Mouse (Mus musculus) brown adipose tissue, adult 24 weeks (tissue): ENCODE data around the gene Tmem107. TPM values are rescaled to one million over a fixed set of nuclear protein-coding genes. Genes with fewer than 3 reads are reported as not detected.

ENCODE experiments used
- H3K27ac ChIP-seq: fragments of 200-500 bp; replicated peaks from 2 replicates; pipeline ENCODE4 v1.5.1; 2012; ENCODE audit warnings: low read depth, mild to moderate bottlenecking, low read length
- H3K4me1 ChIP-seq: fragments of 200-500 bp; 2 replicates; pipeline ENCODE4 v1.6.1; 2012; ENCODE audit warnings: low read length, mixed read lengths; ENCODE audit not compliant: control insufficient read depth, insufficient read depth, insufficient read length
- H3K4me3 ChIP-seq: fragments of 200-500 bp; 2 replicates; pipeline ENCODE4 v1.5.1; 2012; ENCODE audit warnings: low read depth, mild to moderate bottlenecking, low read length, moderate library complexity; ENCODE audit not compliant: insufficient read depth
- polyA plus RNA-seq: library from polyadenylated mRNA; stranded (reverse); fragments of >200 nt; gene quantifications from 2 replicates; pipeline ENCODE4 v1.2.4, GENCODE M21; 2012; ENCODE audit not compliant: missing spikeins, insufficient read depth, insufficient read length

Gene Tmem107
- polyA plus RNA-seq, 1 experiment, result 4.6 TPM

DNA sequence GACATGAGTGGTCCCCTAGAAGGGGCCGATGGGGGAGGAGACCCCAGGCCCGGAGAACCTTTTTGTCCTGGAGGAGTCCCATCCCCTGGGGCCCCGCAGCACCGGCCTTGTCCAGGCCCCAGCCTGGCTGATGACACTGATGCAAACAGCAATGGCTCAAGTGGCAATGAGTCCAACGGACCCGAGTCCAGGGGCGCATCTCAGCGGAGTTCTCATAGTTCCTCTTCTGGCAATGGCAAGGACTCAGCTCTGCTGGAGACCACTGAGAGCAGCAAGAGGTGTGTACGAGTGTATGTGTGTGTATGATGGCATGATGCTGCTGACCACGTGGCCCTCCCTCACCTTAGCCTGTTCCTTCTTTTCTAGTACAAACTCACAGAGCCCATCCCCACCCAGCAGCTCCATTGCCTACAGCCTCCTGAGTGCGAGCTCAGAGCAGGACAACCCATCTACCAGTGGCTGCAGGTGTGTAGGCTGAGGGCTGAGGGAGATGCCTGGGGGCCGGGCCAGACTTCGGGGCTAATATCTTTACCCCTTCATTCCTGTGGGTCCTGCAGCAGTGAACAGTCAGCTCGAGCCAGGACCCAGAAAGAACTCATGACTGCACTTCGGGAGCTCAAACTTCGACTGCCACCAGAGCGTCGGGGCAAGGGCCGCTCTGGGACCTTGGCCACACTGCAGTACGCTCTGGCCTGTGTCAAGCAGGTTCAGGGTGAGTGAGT lies 30.2 kb downstream of the Tmem107 start:
- H3K27ac ChIP-seq, result peak overlapping the region; percentile 91; the same call in 1 of the 2 replicates
- H3K4me3 ChIP-seq, result 0 out of 2 replicates have a peak overlapping the region, but pooled peaks have one; percentile 52
- H3K4me1 ChIP-seq, result peaks cover 6% of the 10 kb centered on the region

DNA sequence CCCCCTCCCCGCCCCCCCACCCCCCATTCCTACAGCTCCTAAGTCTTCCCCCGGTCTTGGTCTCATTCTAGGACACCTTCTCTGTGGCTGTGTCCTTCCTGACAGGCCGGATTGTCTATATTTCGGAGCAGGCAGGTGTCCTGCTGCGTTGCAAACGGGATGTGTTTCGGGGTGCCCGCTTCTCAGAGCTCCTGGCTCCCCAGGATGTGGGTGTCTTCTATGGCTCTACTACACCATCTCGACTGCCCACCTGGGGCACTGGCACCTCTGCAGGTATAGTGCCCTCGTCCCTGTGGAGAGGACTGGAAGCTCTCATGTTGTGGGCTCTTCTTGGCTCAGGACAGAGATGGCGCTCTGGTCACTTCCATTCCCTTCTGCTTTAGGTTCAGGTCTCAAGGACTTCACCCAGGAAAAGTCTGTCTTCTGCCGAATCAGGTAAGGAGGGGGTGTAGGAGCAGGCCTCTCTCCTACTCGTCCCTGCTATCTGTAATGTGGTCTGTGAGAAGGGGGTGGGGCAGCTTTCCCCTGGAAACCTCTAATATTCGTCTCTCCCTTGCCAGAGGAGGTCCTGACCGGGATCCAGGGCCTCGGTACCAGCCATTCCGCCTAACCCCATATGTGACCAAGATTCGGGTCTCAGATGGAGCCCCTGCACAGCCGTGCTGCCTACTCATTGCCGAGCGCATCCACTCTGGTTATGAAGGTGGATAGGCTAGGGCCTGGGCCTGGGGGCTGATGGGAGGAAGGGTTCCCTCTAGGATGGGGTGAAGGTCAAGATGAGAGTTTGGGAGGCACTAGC lies 31.2 kb downstream of the Tmem107 start:
- H3K4me1 ChIP-seq, result peaks cover 6% of the 10 kb centered on the region
- H3K27ac ChIP-seq, result no peak overlapping the region
- H3K4me3 ChIP-seq, result no peak overlapping the region

DNA sequence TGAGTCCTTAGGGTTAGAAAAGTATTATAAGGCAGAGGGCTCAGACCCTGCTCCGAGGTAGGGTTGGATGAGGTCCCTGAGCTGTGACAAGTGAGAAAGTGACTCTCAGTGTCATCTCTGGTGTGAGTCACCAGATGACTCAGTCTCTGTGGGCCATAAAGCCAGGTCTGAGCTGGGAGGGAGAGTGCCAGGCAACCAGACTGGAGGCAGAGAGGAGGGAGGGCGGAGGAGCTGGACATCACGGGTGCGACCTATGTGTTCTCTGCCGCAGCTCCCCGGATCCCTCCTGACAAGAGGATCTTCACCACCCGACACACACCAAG lies 31.8 kb downstream of the Tmem107 start:
- Histone ChIP-seq H3K4me1 (peaks cover 6% of the 10 kb centered on the region), H3K27ac (no peak overlapping the region), H3K4me3 (no peak overlapping the region)

DNA sequence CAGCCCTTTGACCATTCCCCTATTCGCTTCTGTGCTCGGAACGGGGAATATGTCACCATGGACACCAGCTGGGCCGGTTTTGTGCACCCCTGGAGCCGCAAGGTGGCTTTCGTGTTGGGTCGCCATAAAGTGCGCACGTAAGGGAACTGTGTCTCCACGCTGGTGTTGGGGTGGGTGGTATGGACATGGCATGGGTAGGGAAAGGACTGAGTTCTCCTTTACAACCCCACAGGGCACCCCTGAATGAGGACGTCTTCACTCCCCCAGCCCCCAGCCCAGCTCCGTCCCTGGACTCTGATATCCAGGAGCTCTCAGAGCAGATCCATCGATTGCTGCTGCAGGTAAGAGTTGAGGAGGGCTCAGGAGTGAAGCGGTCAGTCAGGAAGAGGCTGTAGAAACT lies 32.5 kb downstream of the Tmem107 start:
- Histone ChIP-seq H3K4me1 (peaks cover 4% of the 10 kb centered on the region), H3K4me3 (no peak overlapping the region), H3K27ac (no peak overlapping the region)

DNA sequence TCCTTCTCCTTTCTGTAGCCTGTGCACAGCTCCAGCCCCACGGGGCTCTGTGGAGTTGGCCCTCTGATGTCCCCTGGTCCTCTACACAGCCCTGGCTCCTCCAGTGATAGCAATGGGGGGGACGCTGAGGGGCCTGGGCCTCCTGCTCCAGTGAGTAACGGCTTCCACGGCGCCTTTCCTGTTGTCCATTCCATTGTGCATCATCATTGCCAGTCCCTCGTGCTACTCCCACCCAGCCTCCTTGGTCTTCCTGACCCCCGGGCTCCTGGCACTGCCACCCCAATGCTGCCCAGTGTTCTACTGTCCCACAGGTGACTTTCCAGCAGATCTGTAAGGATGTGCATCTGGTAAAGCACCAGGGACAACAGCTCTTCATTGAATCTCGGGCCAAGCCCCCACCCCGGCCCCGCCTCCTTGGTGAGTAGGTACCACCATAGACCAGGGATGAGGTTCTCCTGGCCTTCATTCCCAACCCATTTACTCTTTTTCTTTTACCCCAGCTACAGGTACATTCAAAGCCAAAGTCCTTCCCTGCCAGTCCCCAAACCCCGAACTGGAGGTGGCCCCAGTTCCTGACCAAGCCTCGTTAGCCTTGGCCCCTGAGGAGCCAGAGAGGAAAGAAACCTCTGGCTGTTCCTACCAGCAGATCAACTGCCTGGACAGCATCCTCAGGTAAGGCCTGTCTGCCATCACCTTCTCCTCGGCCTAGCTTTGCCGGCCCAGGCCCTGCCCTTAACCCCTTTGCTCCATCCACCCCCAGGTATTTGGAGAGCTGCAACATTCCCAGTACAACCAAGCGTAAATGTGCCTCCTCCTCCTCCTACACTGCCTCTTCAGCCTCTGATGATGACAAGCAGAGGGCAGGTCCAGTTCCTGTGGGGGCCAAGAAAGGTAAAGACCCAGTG lies 33.2 kb downstream of the Tmem107 start:
- no peak overlapping the region for H3K4me3 ChIP-seq
- no peaks in the 10 kb centered on the region for H3K4me1 ChIP-seq
- H3K27ac ChIP-seq, result no peak overlapping the region

DNA sequence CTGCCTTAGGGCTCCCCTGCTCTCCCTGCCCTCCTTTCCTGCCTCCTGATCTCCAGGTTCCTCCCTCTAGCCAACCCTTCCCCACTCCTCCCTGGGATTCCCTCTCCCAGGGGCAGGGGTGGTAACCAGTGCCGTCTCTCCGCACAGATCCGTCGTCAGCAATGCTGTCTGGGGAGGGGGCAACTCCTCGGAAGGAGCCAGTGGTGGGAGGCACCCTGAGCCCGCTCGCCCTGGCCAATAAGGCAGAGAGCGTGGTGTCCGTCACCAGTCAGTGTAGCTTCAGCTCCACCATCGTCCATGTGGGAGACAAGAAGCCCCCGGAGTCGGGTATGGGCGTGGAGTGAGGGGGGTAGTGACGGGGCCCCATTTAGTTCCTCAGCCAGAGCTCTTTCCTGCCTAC lies 33.9 kb downstream of the Tmem107 start:
- Histone ChIP-seq H3K27ac (no peak overlapping the region), H3K4me3 (no peak overlapping the region), H3K4me1 (no peaks in the 10 kb centered on the region)

DNA sequence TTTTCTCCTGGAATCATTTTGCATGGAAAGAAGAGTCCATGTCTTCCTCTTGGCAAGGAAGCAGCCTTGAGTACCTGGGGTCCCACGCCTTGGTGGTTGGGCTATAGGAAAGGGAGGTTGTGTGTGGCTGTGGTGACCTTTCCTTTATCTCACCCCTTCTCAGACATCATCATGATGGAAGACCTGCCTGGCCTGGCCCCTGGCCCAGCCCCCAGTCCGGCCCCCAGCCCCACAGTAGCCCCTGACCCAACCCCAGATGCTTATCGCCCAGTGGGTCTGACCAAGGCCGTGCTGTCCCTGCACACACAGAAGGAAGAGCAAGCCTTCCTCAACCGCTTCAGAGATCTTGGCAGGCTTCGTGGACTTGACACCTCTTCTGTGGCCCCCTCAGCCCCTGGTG lies 34.6 kb downstream of the Tmem107 start:
- Histone ChIP-seq H3K4me3 (no peak overlapping the region), H3K27ac (no peak overlapping the region), H3K4me1 (no peaks in the 10 kb centered on the region)

DNA sequence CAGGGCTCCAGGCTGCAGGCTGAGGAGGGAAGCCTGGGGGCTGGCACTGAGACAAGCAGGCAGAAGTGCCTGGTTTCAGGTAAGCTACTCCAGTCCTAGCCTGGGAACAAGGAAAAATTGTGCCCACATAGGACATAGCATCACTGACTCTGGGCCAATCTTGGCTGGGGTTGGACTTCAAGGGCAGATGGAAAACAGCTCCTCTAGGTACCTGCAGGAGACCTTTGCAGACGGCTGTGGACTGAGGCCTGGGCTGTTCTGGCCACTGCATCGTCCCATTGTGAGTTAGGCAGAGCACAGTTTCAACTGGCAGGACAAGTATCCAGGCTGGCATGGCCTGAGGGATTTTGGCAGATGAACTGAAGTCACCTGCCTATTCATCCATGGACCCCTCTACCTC lies 35.2 kb downstream of the Tmem107 start:
- Histone ChIP-seq H3K4me1 (no peaks in the 10 kb centered on the region), H3K4me3 (no peak overlapping the region), H3K27ac (no peak overlapping the region)

DNA sequence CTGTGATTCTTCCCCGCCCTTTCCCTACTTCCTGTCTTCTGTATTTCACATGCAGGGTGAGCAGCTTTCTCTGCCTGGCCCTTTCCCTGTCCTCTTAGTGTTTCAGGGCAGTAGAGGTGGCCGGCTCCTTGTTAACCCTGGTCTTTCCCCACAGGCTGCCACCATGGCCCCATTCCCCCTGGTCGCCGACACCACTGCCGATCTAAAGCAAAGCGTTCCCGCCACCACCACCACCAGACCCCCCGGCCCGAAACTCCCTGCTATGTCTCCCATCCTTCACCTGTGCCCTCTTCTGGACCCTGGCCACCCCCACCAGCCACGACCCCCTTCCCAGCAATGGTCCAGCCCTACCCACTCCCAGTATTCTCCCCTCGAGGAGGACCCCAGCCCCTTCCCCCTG lies 35.7 kb downstream of the Tmem107 start:
- no peaks in the 10 kb centered on the region for H3K4me1 ChIP-seq
- no peak overlapping the region for H3K27ac ChIP-seq

DNA sequence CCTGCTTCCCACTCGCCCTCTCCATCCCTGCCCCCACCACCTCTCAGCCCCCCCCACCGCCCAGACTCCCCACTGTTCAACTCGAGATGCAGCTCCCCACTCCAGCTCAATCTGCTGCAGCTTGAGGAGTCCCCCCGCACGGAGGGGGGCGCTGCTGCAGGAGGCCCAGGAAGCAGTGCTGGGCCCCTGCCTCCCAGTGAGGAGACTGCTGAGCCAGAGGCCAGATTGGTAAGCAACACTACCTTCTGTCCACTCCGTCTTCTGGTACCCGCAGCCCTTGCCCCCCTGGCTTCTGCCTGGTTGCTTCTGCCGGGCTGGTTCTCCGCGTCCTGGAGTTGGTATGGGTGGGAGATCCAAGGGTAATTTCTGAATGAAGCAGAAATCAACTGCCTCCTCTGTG lies 36.2 kb downstream of the Tmem107 start:
- no peak overlapping the region for H3K27ac ChIP-seq
- H3K4me3 ChIP-seq, result no peak overlapping the region
- H3K4me1 ChIP-seq, result no peaks in the 10 kb centered on the region

More for the DNA sequence above, 35.7 kb downstream of the Tmem107 start:
- H3K4me3 ChIP-seq, result no peak overlapping the region

DNA sequence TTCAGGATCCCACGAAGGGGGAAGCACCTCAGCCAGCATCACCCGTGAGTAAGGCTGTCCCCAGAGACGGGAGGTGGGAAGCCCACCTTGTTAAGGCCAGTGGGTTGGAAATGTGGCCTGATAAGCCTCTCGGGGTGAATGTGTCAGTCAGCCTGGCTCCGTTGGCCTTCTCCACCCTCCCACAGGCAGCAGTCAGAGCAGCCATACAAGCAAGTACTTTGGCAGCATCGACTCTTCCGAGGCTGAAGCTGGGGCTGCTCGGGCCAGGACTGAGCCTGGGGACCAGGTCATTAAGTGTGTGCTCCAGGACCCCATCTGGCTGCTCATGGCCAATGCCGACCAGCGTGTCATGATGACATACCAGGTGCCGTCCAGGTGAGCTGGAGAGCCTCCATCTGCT lies 37.1 kb downstream of the Tmem107 start:
- Histone ChIP-seq H3K27ac (no peak overlapping the region), H3K4me1 (no peaks in the 10 kb centered on the region), H3K4me3 (no peak overlapping the region)

DNA sequence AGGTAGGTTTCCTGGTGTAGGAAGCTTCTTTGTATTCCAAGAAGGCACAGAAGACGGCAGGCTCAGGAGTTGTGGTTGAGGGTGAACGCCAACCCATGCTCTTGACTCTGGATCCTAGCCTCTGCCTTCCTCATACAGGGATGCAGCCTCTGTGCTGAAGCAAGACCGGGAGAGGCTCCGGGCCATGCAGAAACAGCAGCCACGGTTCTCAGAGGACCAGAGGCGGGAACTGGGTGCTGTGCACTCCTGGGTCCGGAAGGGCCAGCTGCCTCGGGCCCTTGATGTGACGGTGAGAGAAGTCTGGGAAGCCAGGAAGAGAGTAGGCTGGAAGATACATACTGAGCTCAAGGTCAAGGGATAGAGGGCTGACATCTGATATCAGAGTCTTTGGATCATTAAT lies 37.6 kb downstream of the Tmem107 start:
- no peaks in the 10 kb centered on the region for H3K4me1 ChIP-seq
- no peak overlapping the region for H3K27ac ChIP-seq
- no peak overlapping the region for H3K4me3 ChIP-seq

DNA sequence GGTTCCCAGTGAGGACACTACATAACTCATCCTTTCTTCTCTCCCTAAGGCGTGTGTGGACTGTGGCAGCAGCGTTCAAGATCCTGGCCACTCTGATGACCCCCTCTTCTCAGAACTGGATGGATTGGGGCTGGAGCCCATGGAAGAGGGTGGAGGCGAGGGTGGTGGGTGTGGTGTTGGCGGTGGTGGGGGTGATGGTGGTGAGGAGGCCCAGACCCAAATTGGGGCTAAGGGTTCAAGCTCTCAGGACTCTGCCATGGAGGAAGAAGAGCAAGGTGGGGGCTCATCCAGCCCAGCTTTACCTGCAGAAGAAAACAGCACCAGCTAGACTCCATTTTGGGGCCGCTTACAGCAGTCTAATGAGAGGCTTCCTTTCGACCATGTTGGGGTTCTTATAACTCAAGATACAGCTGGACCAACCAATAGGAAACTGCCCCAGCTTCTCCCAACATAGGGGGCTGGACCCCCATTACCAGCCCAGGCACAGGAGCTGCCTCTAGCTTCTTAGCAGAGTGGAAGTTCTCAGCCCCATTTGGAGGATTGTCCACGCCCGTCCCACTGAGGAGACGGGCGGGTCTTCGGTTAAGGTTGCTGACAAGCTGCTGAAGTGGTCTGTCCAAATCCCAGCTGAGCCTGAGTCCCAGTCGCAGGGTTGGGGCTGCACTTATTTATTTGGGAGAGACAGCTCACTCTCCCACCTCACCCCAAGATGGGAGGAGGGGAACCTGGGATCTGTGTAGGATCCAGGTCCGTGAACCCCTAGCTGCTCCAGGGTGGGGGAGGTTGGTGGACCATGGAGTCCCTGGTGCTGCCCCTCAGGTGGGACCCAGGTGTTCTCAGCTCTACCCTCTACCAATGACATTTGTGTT lies 38.7 kb downstream of the Tmem107 start:
- no peak overlapping the region for H3K4me3 ChIP-seq
- H3K27ac ChIP-seq, result no peak overlapping the region
- no peaks in the 10 kb centered on the region for H3K4me1 ChIP-seq

DNA sequence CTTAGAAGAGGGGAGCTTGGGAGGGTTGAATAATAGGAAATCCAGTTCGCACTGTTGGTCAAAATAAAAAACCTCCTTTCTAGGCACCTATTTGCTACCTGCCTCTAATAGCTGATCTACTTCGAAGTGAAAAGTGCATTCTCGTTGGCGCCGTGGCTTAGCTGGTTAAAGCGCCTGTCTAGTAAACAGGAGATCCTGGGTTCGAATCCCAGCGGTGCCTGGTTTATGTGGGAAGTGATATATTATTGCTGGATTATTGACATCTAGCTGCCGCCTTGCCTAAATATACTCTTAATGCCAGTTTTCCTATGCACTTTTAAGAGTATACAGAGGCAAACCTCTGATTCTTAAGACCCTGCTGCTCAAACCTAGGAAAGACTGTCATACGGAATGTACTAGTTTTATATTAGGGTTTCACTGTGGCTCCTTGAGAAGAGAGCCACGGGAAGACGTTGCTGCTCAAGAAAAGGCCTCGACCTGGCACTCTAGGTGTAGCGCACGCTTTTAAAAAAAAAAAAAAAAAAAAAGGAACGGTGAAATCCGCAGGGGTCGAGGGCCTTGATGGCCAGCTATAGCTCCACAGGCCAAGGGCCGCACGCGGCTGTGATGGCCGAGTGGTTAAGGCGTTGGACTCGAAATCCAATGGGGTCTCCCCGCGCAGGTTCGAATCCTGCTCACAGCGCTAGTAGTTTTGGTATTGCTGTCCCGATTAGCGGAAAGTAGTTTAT lies 39.9 kb downstream of the Tmem107 start:
- Histone ChIP-seq H3K4me1 (no peaks in the 10 kb centered on the region), H3K4me3 (peak overlapping the region; percentile 64), H3K27ac (no peak overlapping the region)
